Mouse (Mus musculus) megakaryocyte-erythroid progenitor cell, adult 5 weeks (primary cell): Measurements from ENCODE around the gene Dlgap4. TPM values are rescaled to one million over a fixed set of nuclear protein-coding genes. Genes with fewer than 3 reads are reported as not detected.

Experiments used
- polyA plus RNA-seq: library from polyadenylated mRNA; stranded (reverse); fragments of >175 nt; gene quantifications from 2 replicates; pipeline ENCODE4 v1.2.3, GENCODE M21; 2012

Dlgap4 gene
- polyA plus RNA-seq = 72.4 and 105 TPM in 2 replicates

DNA sequence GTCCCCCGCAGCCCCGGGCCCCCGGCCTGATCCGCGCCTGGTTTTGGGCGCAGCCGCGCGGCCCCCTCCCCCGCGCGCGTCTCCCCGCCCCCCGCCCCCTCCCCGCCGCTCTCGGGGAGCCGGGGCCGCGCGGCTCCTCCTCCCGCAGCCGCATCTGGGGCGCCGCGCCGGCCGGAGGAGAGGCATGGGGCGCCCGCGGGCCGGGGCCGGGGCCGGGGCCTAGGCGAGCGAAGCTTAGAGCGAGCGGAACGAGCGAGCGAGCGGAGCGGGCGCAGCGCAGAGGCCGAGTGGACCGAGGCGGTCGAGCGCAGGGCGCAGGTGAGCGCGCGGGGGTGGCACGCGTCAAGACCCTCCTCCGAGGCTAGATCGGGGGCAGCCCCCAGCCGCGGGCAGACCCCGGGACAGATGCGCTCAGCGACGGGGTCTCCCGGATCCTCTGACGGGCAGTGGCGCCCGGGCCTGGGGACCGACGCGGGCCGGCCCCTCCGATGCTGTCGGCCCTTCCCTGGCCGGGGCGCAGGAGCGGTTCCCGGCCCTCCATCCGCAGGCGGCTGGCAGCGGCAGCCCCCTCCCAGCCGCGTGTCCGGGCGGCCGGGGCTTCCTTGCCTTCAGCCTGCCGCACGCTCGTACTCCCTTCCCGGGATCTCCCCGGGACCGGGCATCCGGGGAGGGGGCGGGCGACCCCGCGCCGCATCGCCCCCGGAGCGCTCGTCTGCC, at the start of gene Dlgap4:
Gene Dlgap4 (plus strand): TSS at position 165 of the 717 bp plus-strand sequence.

DNA sequence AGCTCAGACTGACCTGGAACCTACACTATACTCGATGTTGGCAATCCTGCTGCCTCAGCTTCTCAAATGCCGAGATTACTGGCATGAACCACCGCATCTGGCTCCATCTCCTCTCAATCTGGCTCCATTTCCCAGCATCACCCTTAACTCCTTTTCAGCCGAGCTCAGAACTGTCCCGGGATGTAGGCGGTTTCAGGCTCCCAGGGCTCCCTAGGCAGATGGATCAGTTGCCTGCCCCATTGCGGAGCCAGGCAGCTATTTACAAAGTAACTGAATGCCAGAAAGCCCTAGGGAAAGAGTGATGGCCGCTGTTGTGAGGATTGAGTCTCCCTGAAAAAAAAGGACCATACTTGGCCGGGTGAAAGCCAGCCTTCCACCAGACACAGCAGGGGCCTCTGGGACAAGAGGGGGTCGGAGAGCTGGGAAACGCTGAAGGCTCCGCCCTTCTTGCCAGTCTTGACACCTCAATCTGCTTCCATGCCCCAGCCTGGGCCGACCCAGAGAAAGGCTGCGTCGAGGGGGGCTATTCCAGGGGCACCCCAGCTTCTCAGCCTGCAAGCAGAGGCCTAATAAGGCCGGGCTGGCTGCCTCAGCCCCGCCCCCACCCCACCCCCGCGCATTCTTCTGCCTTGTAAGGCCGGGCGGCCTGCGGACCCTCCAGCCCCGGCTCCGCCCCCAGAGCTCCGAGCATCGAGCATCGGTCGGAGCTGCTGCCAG, 161.4 kb downstream of the Dlgap4 start, which contains the start of gene Myl9:
Gene Myl9 (plus strand): TSS at position 683 of the 717 bp plus-strand sequence.

Other genes starting within 250 kb of the Dlgap4 start
- gene Epb41l1, start 192.8 kb upstream of the Dlgap4 start, polyA plus RNA-seq = 2.0 and 2.3 TPM in 2 replicates
- gene Aar2, start 66.1 kb upstream of the Dlgap4 start, polyA plus RNA-seq = 12.5 and 13.3 TPM in 2 replicates
- 0.16 TPM in 1 of 2 replicates, not detected in the other for gene Myl9, start 161.7 kb downstream of the Dlgap4 start, polyA plus RNA-seq
- gene Tgif2, start 226.3 kb downstream of the Dlgap4 start, polyA plus RNA-seq = 55.5 and 90.2 TPM in 2 replicates
- gene 4930518I15Rik, start 244.2 kb downstream of the Dlgap4 start, polyA plus RNA-seq = not detected in 2 replicates
- 92.2 and 94.5 TPM in 2 replicates for gene Rab5if, start 249.4 kb downstream of the Dlgap4 start, polyA plus RNA-seq